Mouse (Mus musculus) spleen, adult 2 months (tissue): Measurements from ENCODE around the gene Arid4a.

Experiments
- CTCF ChIP-seq: fragments of 200-500 bp; IDR thresholded peaks from 2 replicates; pipeline ENCODE4 v1.5.1; 2011; ENCODE audit warnings: mild to moderate bottlenecking, inconsistent platforms; ENCODE audit not compliant: insufficient read depth, insufficient read length, insufficient replicate concordance; ENCODE audit errors: extremely low read depth
- POLR2A ChIP-seq: fragments of 200-500 bp; IDR thresholded peaks from 2 replicates; pipeline ENCODE4 v1.6.1; 2011; ENCODE audit warnings: low read depth, low read length, inconsistent platforms

GRCm38 (mm10) chr12:71107216-71107771, 91.5 kb downstream of the Arid4a start:
- TF ChIP-seq CTCF (no peak), POLR2A (no peak)
